Mouse (Mus musculus): ENCODE measurements around the gene Stat5a. TPM values are rescaled to one million over a fixed set of nuclear protein-coding genes. Genes with fewer than 3 reads are reported as not detected.

Stat5a gene
- polyA plus RNA-seq, 1 experiment from 2014 or later, result 11.0 TPM

DNA sequence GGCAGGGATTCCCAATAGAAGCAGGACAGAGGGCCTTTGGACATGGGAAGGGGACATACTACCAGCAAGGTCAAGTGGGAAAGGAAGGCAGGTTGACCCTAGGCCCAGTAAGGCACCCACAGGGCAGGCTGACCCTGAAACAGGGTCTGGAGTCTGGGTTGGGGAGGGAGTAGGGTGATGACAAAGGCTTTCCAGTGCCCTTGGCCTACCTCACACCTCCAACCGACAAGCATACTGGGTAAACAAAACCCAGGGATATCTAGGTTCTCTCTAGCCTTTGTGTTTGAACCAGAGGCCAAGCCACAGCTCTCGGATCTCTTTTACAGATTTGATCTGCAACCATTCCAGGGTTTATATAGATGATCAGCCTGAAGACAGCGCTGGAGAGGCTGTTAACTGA, 28.6 kb downstream of the Stat5a start:
- Histone ChIP-seq H3K9me3 (ENCODE audit: control insufficient read depth, low read length) (no peaks in the 10 kb centered on the region), H3K27me3 (ENCODE audit: control insufficient read depth, insufficient read depth, low read depth, low read length) (no peaks in the 10 kb centered on the region), H3K27ac (ENCODE audit: low read length) (no peak overlapping the region), H3K4me3 (ENCODE audit: low read length) (no peak overlapping the region), H3K36me3 (ENCODE audit: control insufficient read depth, insufficient read depth, low read length) (peaks cover 4% of the 10 kb centered on the region; the same call in 1 of the 2 replicates), H3K4me1 (replicated peaks; ENCODE audit: control insufficient read depth, insufficient read depth, low read length) (0 out of 2 replicates have a peak, but pooled peaks cover 2% of the 10 kb centered on the region), H3K9ac (ENCODE audit: low read length) (no peak overlapping the region), H3K4me2 (ENCODE audit: low read depth, low read length) (no peak overlapping the region)
- no peak for ATAC-seq (ENCODE audit: low read depth)
- 59% methylated on average over 3 of the region's 3 CpGs for WGBS

DNA sequence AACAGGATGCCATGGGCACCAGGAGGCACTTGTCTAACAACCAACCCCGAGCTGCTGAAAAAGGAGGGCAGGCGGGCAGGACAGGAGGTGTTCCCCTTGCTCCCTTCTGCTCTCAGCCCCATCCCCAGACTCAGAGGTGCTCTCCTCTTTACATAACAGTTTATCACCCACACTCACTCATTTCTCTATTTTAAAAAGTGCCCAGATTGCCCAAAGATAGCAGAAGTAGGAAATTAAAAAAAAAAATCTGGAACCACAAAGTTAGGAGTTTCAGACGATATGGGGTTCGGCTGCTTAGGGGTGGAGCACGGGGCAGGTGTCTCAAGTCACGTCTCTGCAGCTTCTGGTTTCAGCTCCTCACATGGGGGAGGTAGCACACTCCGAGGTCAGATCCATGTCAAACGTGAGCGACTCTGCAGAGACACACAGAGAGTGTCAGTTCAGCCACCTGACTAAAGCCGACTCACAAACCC, 29.2 kb downstream of the Stat5a start:
- no peak overlapping the region for H3K27ac ChIP-seq (ENCODE audit: low read length)
- no peak overlapping the region for H3K9ac ChIP-seq (ENCODE audit: low read length)
- H3K4me3 ChIP-seq (ENCODE audit: low read length), result no peak overlapping the region
- 38% methylated on average over 10 of the region's 10 CpGs for WGBS
- H3K27me3 ChIP-seq (ENCODE audit: control insufficient read depth, insufficient read depth, low read depth, low read length), result no peaks in the 10 kb centered on the region
- H3K4me2 ChIP-seq (ENCODE audit: low read depth, low read length), result no peak overlapping the region
- H3K9me3 ChIP-seq (ENCODE audit: control insufficient read depth, low read length), result no peaks in the 10 kb centered on the region
- ATAC-seq (ENCODE audit: low read depth), result no peak
- 0 out of 2 replicates have a peak, but pooled peaks cover 2% of the 10 kb centered on the region for H3K4me1 ChIP-seq (replicated peaks; ENCODE audit: control insufficient read depth, insufficient read depth, low read length)
- H3K36me3 ChIP-seq (ENCODE audit: control insufficient read depth, insufficient read depth, low read length), result peaks cover 4% of the 10 kb centered on the region; the same call in 1 of the 2 replicates

DNA sequence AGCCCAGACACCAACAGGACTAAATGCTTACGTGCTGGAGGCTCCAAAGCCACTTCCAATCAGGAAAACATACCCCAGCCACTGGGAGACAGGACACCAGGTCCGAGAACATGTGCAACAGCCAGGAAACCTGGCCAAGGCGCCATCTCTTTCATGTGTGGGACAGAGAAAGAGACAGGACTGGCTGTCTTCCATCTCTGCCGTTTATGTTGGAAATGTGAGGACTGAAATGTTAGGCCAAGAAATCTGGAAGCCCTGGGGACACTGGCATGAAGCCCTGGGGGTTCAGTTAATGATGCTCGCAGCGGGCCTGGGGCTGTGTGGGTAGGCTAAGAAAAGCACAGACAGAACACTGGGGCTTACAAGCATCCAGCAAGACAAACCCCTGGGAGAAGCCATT, 31.3 kb downstream of the Stat5a start:
- Histone ChIP-seq H3K4me2 (ENCODE audit: low read depth, low read length) (no peak overlapping the region), H3K4me1 (replicated peaks; ENCODE audit: control insufficient read depth, insufficient read depth, low read length) (0 out of 2 replicates have a peak, but pooled peaks cover 7% of the 10 kb centered on the region), H3K9me3 (ENCODE audit: control insufficient read depth, low read length) (no peaks in the 10 kb centered on the region), H3K27me3 (ENCODE audit: control insufficient read depth, insufficient read depth, low read depth, low read length) (no peaks in the 10 kb centered on the region), H3K9ac (ENCODE audit: low read length) (0 out of 2 replicates have a peak overlapping the region, but pooled peaks have one; percentile 14), H3K4me3 (ENCODE audit: low read length) (no peak overlapping the region), H3K27ac (ENCODE audit: low read length) (peak overlapping the region; percentile 77), H3K36me3 (ENCODE audit: control insufficient read depth, insufficient read depth, low read length) (peaks cover 4% of the 10 kb centered on the region)
- 64% methylated on average over 6 of the region's 6 CpGs for WGBS
- ATAC-seq (ENCODE audit: low read depth), result no peak

DNA sequence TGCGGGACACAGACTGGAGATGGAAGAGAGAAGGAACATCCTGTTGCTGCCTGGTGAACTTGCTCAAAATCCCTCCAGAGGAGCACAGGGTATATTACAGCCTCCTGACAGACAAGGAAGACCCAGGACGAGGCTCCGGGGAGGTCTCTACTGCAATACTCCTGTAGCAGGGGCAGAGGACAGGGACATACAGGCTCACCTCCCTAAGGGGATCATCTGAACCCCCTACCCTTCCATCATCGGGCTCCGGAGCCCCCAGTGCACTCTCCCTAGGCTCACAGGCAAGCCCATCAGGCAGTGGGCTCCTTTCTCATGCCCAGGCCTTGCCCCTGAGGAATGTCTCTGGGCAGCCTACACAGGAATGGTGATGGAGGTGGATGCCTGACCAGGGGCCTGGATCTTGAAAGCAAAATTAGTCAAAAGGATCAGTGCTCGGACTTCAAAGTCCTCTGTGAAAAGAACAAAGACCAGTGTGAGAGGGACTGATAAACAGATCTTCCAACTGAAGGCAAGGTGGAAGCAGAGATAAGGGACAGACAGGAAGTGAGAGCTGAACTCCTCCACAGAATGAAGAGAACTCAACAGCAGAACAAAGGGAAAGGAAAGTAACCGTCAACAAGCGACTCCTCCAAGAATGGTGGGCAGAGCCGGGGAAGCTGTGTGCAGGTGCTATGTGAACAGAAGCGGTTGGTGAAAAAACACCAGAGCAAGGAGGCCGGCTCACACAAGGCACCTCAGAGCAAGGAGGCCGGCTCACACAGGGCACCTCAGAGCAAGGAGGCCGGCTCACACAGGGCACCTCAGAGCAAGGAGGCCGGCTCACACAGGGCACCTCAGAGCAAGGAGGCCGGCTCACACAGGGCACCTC, 32.3 kb downstream of the Stat5a start:
- no peaks in the 10 kb centered on the region for H3K27me3 ChIP-seq (ENCODE audit: control insufficient read depth, insufficient read depth, low read depth, low read length)
- 0 out of 2 replicates have a peak, but pooled peaks cover 7% of the 10 kb centered on the region for H3K4me1 ChIP-seq (replicated peaks; ENCODE audit: control insufficient read depth, insufficient read depth, low read length)
- H3K36me3 ChIP-seq (ENCODE audit: control insufficient read depth, insufficient read depth, low read length), result peaks cover 7% of the 10 kb centered on the region
- ATAC-seq (ENCODE audit: low read depth), result peak; percentile 41
- no peak overlapping the region; the same call in 1 of the 2 replicates for H3K9ac ChIP-seq (ENCODE audit: low read length)
- H3K27ac ChIP-seq (ENCODE audit: low read length), result peak overlapping the region; percentile 77
- no peak overlapping the region for H3K4me2 ChIP-seq (ENCODE audit: low read depth, low read length)
- no peak overlapping the region for H3K4me3 ChIP-seq (ENCODE audit: low read length)
- H3K9me3 ChIP-seq (ENCODE audit: control insufficient read depth, low read length), result no peaks in the 10 kb centered on the region
- WGBS, result 44% methylated on average over 15 of the region's 15 CpGs

- Histone ChIP-seq H3K36me3 (ENCODE audit: control insufficient read depth, insufficient read depth, low read length) (peaks cover 11% of the 10 kb centered on the region), H3K4me3 (ENCODE audit: low read length) (no peak overlapping the region), H3K9me3 (ENCODE audit: control insufficient read depth, low read length) (no peaks in the 10 kb centered on the region), H3K27me3 (ENCODE audit: control insufficient read depth, insufficient read depth, low read depth, low read length) (no peaks in the 10 kb centered on the region), H3K27ac (ENCODE audit: low read length) (no peak overlapping the region; the same call in 1 of the 2 replicates), H3K4me1 (replicated peaks; ENCODE audit: control insufficient read depth, insufficient read depth, low read length) (0 out of 2 replicates have a peak, but pooled peaks cover 7% of the 10 kb centered on the region), H3K4me2 (ENCODE audit: low read depth, low read length) (no peak overlapping the region), H3K9ac (ENCODE audit: low read length) (no peak overlapping the region)
- 79% methylated on average over 5 of the region's 5 CpGs for WGBS
- no peak for ATAC-seq (ENCODE audit: low read depth)
Observed at GRCm38 (mm10) chr11:100892435-100892834, 33.3 kb downstream of the Stat5a start.

DNA sequence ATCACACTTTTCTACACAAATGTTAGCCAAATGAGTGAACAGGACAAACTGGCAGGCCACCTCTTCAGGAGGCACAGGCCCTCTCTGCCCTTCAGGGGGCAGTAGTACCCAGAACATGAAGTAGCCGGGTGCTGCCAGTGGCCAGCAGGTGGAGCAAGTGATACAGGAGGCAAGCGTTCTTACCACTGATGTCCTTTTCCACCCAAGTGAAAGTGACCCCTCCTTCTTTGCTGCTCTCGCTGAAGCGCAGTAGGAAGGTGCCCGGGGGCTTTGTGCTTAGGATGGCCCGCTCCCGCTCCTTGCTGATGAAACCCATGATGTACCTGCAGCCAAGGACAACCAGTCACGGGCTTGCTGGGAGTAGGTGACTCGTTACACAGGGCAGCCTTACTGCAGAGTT, 34.3 kb downstream of the Stat5a start:
- peak overlapping the region; percentile 43; the same call in 1 of the 2 replicates for H3K9ac ChIP-seq (ENCODE audit: low read length)
- H3K4me2 ChIP-seq (ENCODE audit: low read depth, low read length), result no peak overlapping the region
- H3K27ac ChIP-seq (ENCODE audit: low read length), result no peak overlapping the region
- H3K9me3 ChIP-seq (ENCODE audit: control insufficient read depth, low read length), result no peaks in the 10 kb centered on the region
- peak; percentile 62; the same call in 1 of the 2 replicates for ATAC-seq (ENCODE audit: low read depth)
- peaks cover 13% of the 10 kb centered on the region for H3K36me3 ChIP-seq (ENCODE audit: control insufficient read depth, insufficient read depth, low read length)
- H3K4me1 ChIP-seq (replicated peaks; ENCODE audit: control insufficient read depth, insufficient read depth, low read length), result 0 out of 2 replicates have a peak, but pooled peaks cover 7% of the 10 kb centered on the region
- WGBS, result 14% methylated on average over 9 of the region's 9 CpGs
- no peak overlapping the region for H3K4me3 ChIP-seq (ENCODE audit: low read length)
- no peaks in the 10 kb centered on the region for H3K27me3 ChIP-seq (ENCODE audit: control insufficient read depth, insufficient read depth, low read depth, low read length)

- 68% methylated on average over 9 of the region's 9 CpGs for WGBS
- no peak for ATAC-seq (ENCODE audit: low read depth)
- Histone ChIP-seq H3K27me3 (ENCODE audit: control insufficient read depth, insufficient read depth, low read depth, low read length) (no peaks in the 10 kb centered on the region), H3K9ac (ENCODE audit: low read length) (no peak overlapping the region), H3K9me3 (ENCODE audit: control insufficient read depth, low read length) (no peaks in the 10 kb centered on the region), H3K4me1 (replicated peaks; ENCODE audit: control insufficient read depth, insufficient read depth, low read length) (0 out of 2 replicates have a peak, but pooled peaks cover 7% of the 10 kb centered on the region), H3K4me3 (ENCODE audit: low read length) (no peak overlapping the region), H3K36me3 (ENCODE audit: control insufficient read depth, insufficient read depth, low read length) (peaks cover 13% of the 10 kb centered on the region), H3K27ac (ENCODE audit: low read length) (no peak overlapping the region), H3K4me2 (ENCODE audit: low read depth, low read length) (no peak overlapping the region)
Observed at GRCm38 (mm10) chr11:100894146-100894918, 35.2 kb downstream of the Stat5a start.

DNA sequence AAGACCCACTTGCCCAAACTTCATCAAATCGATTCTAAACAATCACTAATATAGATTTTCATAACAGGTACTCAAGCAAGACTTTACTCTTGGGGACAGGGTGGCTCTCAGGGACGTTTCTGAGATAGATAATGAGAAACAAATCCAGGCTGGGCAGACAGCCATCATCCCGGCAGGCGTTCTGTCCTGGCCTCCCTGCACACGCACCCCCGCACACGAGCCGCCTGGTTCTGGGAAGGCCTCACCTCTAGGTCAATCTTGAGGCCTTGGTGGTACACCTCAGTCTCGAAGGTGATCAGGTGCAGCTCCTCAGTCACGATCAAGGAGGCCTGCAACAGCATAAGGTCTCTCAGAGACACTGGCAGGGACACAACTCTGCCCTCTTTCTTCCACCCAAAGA, 36.9 kb downstream of the Stat5a start:
- H3K27ac ChIP-seq (ENCODE audit: low read length), result no peak overlapping the region
- H3K4me1 ChIP-seq (replicated peaks; ENCODE audit: control insufficient read depth, insufficient read depth, low read length), result 0 out of 2 replicates have a peak, but pooled peaks cover 4% of the 10 kb centered on the region
- H3K27me3 ChIP-seq (ENCODE audit: control insufficient read depth, insufficient read depth, low read depth, low read length), result no peaks in the 10 kb centered on the region
- H3K4me2 ChIP-seq (ENCODE audit: low read depth, low read length), result no peak overlapping the region
- H3K4me3 ChIP-seq (ENCODE audit: low read length), result no peak overlapping the region
- H3K9ac ChIP-seq (ENCODE audit: low read length), result no peak overlapping the region
- H3K36me3 ChIP-seq (ENCODE audit: control insufficient read depth, insufficient read depth, low read length), result peaks cover 16% of the 10 kb centered on the region
- 79% methylated on average over 10 of the region's 10 CpGs for WGBS
- no peaks in the 10 kb centered on the region for H3K9me3 ChIP-seq (ENCODE audit: control insufficient read depth, low read length)
- no peak for ATAC-seq (ENCODE audit: low read depth)

Measured in lung, embryonic 16.5 days (tissue).